ENCODE assay signal across 1 mouse cellular context in the genomic region with DNA sequence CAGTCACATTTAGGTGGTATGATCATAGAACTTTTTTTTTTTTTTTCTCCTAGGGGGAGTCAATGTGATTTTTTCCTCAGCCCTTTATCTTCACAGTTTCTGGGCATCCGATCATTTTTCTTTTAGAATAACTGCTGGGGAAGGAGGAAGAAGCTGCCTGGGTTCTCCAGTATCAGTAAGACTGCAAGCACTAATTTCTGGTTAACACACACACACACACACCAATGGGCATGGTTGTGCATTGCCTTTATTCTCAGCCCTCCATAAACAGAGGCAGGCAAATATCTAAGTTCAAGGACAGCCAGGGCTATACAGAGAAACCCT.
TF ChIP-seq lines count a peak whose summit lies in the region.

No protein-coding gene starts in this region.

TF ChIP-seq in C2C12, 6 proteins besides CTCF, POLR2A, EP300 and RAD21:
- TF ChIP-seq FOSL1 (IDR thresholded peaks at IDR 0.05; ENCODE audit: insufficient read depth, low read length, poor library complexity, severe bottlenecking) (no peak), MYOG (IDR thresholded peaks at IDR 0.05; ENCODE audit: control insufficient read depth, extremely low read depth, insufficient read length) (no peak), MAX (IDR thresholded peaks at IDR 0.05) (no peak), USF1 (IDR thresholded peaks at IDR 0.05; ENCODE audit: low read depth) (no peak), MYOD1 (IDR thresholded peaks at IDR 0.05; ENCODE audit: control insufficient read depth, insufficient read length, low read depth) (no peak), CEBPB (IDR thresholded peaks at IDR 0.05; ENCODE audit: low read depth) (no peak)
